Mouse (Mus musculus): Measurements from ENCODE around the gene Vmn2r70. TPM values are rescaled to one million over a fixed set of nuclear protein-coding genes. Genes with fewer than 3 reads are reported as not detected.

Gene Vmn2r70
- polyA plus RNA-seq (2012; rRNA removed), result not detected in 2 replicates

DNA sequence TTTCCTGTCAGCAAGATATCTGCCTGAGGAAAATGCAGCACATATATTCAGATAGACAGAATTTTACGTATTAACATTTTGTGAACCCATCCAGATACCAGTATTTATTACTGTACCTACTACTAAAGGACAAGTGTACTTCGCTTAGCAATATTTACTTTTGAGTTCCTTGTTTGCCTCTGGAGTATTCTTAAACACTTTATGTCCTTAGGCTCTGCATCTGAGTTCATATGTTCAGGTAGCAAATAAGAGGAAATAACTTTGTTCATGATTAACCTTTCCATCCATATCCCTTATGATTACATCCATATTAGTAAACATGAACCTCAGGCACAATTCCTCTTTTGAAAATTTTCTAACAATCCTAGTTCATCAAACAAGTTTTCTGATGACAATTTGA is at the start of gene Vmn2r70:
Gene Vmn2r70, minus strand, starts transcription at position 101 of the 400 bp plus-strand sequence.
- 82% methylated on average over 2 of the region's 2 CpGs for WGBS

DNA sequence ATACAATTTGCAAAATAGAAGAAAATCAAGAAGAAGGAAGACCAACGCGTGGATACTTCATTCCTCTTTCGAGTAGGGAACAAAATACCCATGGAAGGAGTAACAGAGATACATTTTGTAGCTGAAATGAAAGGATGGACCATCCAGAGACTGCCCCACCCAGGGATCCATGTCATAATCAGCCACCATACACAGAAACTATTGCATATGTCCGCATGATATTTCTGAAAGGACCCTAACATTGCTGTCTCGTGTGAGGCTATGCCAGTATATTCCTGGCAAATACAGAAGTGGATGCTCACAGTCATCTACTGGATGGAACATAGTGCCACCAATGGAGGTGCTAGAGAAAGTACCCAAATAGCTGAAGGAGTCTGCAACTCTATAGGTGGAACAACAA is 6.2 kb downstream of the Vmn2r70 start, which contains the start of gene Vmn2r71:
Gene Vmn2r71, plus strand, starts transcription at position 301 of the 400 bp plus-strand sequence.
- TF ChIP-seq POLR2A (IDR thresholded peaks at IDR 0.05; ENCODE audit: low read depth, low read length) (no peak), CTCF (conservative IDR thresholded peaks at IDR 0.05; ENCODE audit: insufficient read depth, insufficient read length, low read depth, low read length) (no peak)
- Histone ChIP-seq H3K36me3 (ENCODE audit: control insufficient read depth, insufficient read depth, low read length) (no peaks in the 10 kb centered on the region), H3K27me3 (replicated peaks; ENCODE audit: control insufficient read depth, insufficient read depth, low read length) (no peaks in the 10 kb centered on the region), H3K4me1 (ENCODE audit: control insufficient read depth, insufficient read depth, low read length) (no peaks in the 10 kb centered on the region), H3K27ac (ENCODE audit: insufficient read depth, low read depth, low read length) (no peak within 1 kb of the TSS), H3K4me3 (ENCODE audit: insufficient read depth, low read depth, low read length) (no peak within 1 kb of the TSS)
- DNase-seq, result no peak
- WGBS, result 75% methylated on average over 5 of the region's 5 CpGs

More for the DNA sequence above, at the start of gene Vmn2r70:
- Histone ChIP-seq H3K4me1 (ENCODE audit: control insufficient read depth, insufficient read depth, low read length) (no peaks in the 10 kb centered on the region), H3K27me3 (replicated peaks; ENCODE audit: control insufficient read depth, insufficient read depth, low read length) (no peaks in the 10 kb centered on the region), H3K27ac (ENCODE audit: insufficient read depth, low read depth, low read length) (no peak within 1 kb of the TSS), H3K4me3 (ENCODE audit: insufficient read depth, low read depth, low read length) (no peak within 1 kb of the TSS), H3K36me3 (ENCODE audit: control insufficient read depth, insufficient read depth, low read length) (no peaks in the 10 kb centered on the region)
- TF ChIP-seq CTCF (conservative IDR thresholded peaks at IDR 0.05; ENCODE audit: insufficient read depth, insufficient read length, low read depth, low read length), result no peak
- no peak for TF ChIP-seq POLR2A (IDR thresholded peaks at IDR 0.05; ENCODE audit: low read depth, low read length)
- DNase-seq, result no peak

DNA sequence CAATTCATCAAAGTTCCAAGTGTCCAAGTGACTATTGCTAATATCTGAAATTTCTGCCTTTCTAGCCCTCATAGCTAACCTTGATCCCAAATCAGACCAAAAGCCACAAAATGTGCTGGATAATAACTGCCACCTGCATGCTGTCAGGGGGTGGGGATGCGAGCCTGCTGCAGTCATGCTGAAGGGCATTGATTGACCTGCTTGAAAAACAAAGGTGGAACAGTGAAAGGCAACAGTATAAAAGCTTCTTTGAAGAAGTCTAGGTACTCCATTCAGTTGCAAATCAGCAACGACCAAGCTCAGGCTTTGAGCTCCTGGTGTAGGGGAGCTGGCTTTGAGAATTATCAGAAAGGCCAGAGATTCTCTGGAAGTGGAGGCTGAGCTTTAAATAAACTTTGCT is 25.9 kb downstream of the Vmn2r70 start:
- H3K27me3 ChIP-seq (replicated peaks; ENCODE audit: control insufficient read depth, insufficient read depth, low read length), result no peaks in the 10 kb centered on the region
- no peak overlapping the region for H3K4me3 ChIP-seq (ENCODE audit: insufficient read depth, low read depth, low read length)
- no peaks in the 10 kb centered on the region for H3K36me3 ChIP-seq (ENCODE audit: control insufficient read depth, insufficient read depth, low read length)
- TF ChIP-seq CTCF (conservative IDR thresholded peaks at IDR 0.05; ENCODE audit: insufficient read depth, insufficient read length, low read depth, low read length), result no peak
- no peak for TF ChIP-seq POLR2A (IDR thresholded peaks at IDR 0.05; ENCODE audit: low read depth, low read length)
- no peak overlapping the region for H3K27ac ChIP-seq (ENCODE audit: insufficient read depth, low read depth, low read length)
- no peak for DNase-seq
- 57% methylated on average over 2 of the region's 2 CpGs for WGBS
- no peaks in the 10 kb centered on the region for H3K4me1 ChIP-seq (ENCODE audit: control insufficient read depth, insufficient read depth, low read length)

DNA sequence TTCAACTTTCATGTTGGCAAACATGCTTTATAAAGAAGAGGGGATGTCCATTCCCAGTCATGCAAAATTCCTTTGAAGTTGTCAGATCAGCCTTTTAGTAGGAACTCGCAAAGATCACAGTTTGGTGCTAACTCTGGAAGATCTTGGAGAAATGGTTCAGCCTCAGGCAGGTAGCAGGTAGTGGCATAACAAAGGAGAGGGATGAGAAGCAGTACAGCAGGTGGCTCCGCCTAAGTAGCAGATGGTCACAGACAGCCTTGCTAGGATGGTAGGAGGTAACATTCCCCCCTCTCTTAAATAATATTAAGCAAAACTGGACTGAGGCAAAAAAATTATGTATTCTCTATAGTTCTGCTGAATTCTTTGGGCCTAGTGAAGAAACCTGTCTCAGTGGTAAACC is 26.9 kb downstream of the Vmn2r70 start:
- H3K36me3 ChIP-seq (ENCODE audit: control insufficient read depth, insufficient read depth, low read length), result no peaks in the 10 kb centered on the region
- no peaks in the 10 kb centered on the region for H3K4me1 ChIP-seq (ENCODE audit: control insufficient read depth, insufficient read depth, low read length)
- no peaks in the 10 kb centered on the region for H3K27me3 ChIP-seq (replicated peaks; ENCODE audit: control insufficient read depth, insufficient read depth, low read length)
- no peak for DNase-seq
- no peak for TF ChIP-seq POLR2A (IDR thresholded peaks at IDR 0.05; ENCODE audit: low read depth, low read length)
- TF ChIP-seq CTCF (conservative IDR thresholded peaks at IDR 0.05; ENCODE audit: insufficient read depth, insufficient read length, low read depth, low read length), result no peak
- no peak overlapping the region for H3K27ac ChIP-seq (ENCODE audit: insufficient read depth, low read depth, low read length)
- no peak overlapping the region for H3K4me3 ChIP-seq (ENCODE audit: insufficient read depth, low read depth, low read length)
- whole genome bisulfite sequencing, result 84% methylated on average over 2 of the region's 2 CpGs

Other genes with a start within 250 kb of the Vmn2r70 start
- gene Vmn2r69, start 153.3 kb downstream of the Vmn2r70 start, polyA plus RNA-seq (2012; rRNA removed), result not detected in 2 replicates
- not detected in 2 replicates for gene Vmn2r71, start 6.1 kb downstream of the Vmn2r70 start, polyA plus RNA-seq (2012; rRNA removed)
- gene Vmn2r72, start 185.9 kb upstream of the Vmn2r70 start, polyA plus RNA-seq (2012; rRNA removed), result not detected in 2 replicates